Mouse (Mus musculus): Measurements from ENCODE around the gene Gstz1.

GRCm38 (mm10) chr12:87132784-87133183 lies 14.2 kb upstream of the Gstz1 start:
- TF ChIP-seq GATA1 (IDR thresholded peaks at IDR 0.05; ENCODE audit: borderline replicate concordance, low read length) (no peak), FLI1 (IDR thresholded peaks at IDR 0.05; ENCODE audit: low read length) (no peak)
